Mouse (Mus musculus) intestine, embryonic 16.5 days (tissue): ENCODE data around the gene Gtf3c3. TPM values are rescaled to one million over a fixed set of nuclear protein-coding genes. Genes with fewer than 3 reads are reported as not detected.

Experiments used
- ATAC-seq: fragments of 200-750 bp; cut with Nextera tagmentation; 2 replicates; pipeline ENCODE4 v1.8.0; 2017; ENCODE audit warnings: moderate TSS enrichment, moderate library complexity
- H3K27ac ChIP-seq: fragments of 300-500 bp; sonication (generic); 2 replicates; pipeline ENCODE4 v1.5.1; 2014; ENCODE audit warnings: mild to moderate bottlenecking, low read length
- H3K27me3 ChIP-seq: fragments of 300-500 bp; sonication (generic); replicated peaks from 2 replicates; pipeline ENCODE4 v1.6.1; 2014; ENCODE audit warnings: low read length, control low read depth, mixed read lengths; ENCODE audit not compliant: control insufficient read depth, insufficient read depth
- H3K36me3 ChIP-seq: fragments of 300-500 bp; sonication (generic); 2 replicates; pipeline ENCODE4 v1.6.1; 2014; ENCODE audit warnings: low read length, control low read depth; ENCODE audit not compliant: control insufficient read depth, insufficient read depth
- H3K4me1 ChIP-seq: fragments of 300-500 bp; sonication (generic); 2 replicates; pipeline ENCODE4 v1.6.1; 2014; ENCODE audit warnings: low read length, control low read depth, mixed read lengths; ENCODE audit not compliant: control insufficient read depth, insufficient read depth
- H3K4me2 ChIP-seq: fragments of 300-500 bp; sonication (generic); 2 replicates; pipeline ENCODE4 v1.6.1; 2014; ENCODE audit warnings: low read depth, low read length, control low read depth
- H3K4me3 ChIP-seq: fragments of 300-500 bp; sonication (generic); 2 replicates; pipeline ENCODE4 v1.5.1; 2014; ENCODE audit warnings: mild to moderate bottlenecking, low read length
- H3K9ac ChIP-seq: fragments of 300-500 bp; sonication (generic); 2 replicates; pipeline ENCODE4 v1.6.1; 2014; ENCODE audit warnings: low read depth, low read length
- H3K9me3 ChIP-seq: fragments of 300-500 bp; sonication (generic); 2 replicates; pipeline ENCODE4 v1.6.1; 2016; ENCODE audit warnings: low read length, control low read depth; ENCODE audit not compliant: control insufficient read depth
- WGBS: fragments of 180-500 bp; shearing (Covaris S2); extraction: QIAGEN DNeasy Blood & Tissue Kit; methylation state at CpG from one replicate; pipeline ENCODE4 v1.1.7; 2014; 5-methylcytosine and 5-hydroxymethylcytosine counted together
- polyA plus RNA-seq: library from polyadenylated mRNA; unstranded; fragments of >200 nt; fragmentation: Nextera tagmentation; extraction: Ambion mirVana; gene quantifications from 2 replicates; pipeline ENCODE4 v1.2.1, GENCODE M21; 2015

The Gtf3c3 gene
- polyA plus RNA-seq, 1 experiment from 2014 or later = 17.4 TPM

DNA sequence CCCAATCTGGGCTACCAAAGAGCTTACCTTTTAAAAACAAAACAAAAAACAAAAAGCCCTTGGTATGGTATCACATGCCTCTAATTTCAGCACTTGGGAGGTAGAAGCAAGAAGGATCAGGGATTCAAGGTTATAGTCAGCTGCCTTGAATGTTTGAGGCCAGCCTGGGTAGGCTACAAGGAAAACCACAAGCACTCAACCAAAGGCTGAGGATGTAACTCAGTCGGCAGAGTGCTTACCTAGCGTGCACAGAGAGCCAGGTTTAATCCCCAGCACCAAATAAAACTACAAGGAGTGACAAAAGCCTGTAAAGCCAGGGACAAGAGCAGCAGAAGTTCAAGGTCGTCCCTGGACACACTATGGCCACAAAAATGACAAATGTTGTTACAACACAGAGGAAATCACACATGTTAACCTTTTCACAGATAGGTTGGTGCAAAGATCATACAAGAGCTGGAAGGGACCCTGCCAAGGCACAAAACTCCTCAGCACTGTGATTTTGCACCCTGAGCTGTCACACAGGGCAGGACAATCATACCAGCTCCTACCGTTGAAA is 16.5 kb downstream of the Gtf3c3 start:
- H3K27me3 ChIP-seq = no peaks in the 10 kb centered on the region
- no peak overlapping the region for H3K27ac ChIP-seq
- peaks cover 8% of the 10 kb centered on the region; the same call in 1 of the 2 replicates for H3K36me3 ChIP-seq
- no peak overlapping the region for H3K9ac ChIP-seq
- H3K4me3 ChIP-seq = no peak overlapping the region
- WGBS = 86% methylated on average over 4 of the region's 4 CpGs
- no peak for ATAC-seq
- H3K4me1 ChIP-seq = no peaks in the 10 kb centered on the region
- no peak overlapping the region for H3K4me2 ChIP-seq
- no peaks in the 10 kb centered on the region for H3K9me3 ChIP-seq

- Histone ChIP-seq H3K4me1 (no peaks in the 10 kb centered on the region), H3K9me3 (no peaks in the 10 kb centered on the region), H3K36me3 (peaks cover 8% of the 10 kb centered on the region; the same call in 1 of the 2 replicates), H3K4me2 (no peak overlapping the region), H3K27ac (no peak overlapping the region), H3K27me3 (no peaks in the 10 kb centered on the region), H3K9ac (no peak overlapping the region), H3K4me3 (no peak overlapping the region)
- 95% methylated on average over 3 of the region's 3 CpGs for WGBS
- no peak for ATAC-seq
These were observed 17.1 kb downstream of the Gtf3c3 start for GRCm38 (mm10) chr1:54421670-54422069.

GRCm38 (mm10) chr1:54402736-54403135 is 36.0 kb downstream of the Gtf3c3 start:
- Histone ChIP-seq H3K4me2 (no peak overlapping the region), H3K36me3 (peaks cover 10% of the 10 kb centered on the region), H3K9me3 (no peaks in the 10 kb centered on the region), H3K4me3 (no peak overlapping the region), H3K27ac (no peak overlapping the region), H3K4me1 (no peaks in the 10 kb centered on the region; the same call in 1 of the 2 replicates), H3K9ac (no peak overlapping the region), H3K27me3 (no peaks in the 10 kb centered on the region)
- no peak for ATAC-seq

DNA sequence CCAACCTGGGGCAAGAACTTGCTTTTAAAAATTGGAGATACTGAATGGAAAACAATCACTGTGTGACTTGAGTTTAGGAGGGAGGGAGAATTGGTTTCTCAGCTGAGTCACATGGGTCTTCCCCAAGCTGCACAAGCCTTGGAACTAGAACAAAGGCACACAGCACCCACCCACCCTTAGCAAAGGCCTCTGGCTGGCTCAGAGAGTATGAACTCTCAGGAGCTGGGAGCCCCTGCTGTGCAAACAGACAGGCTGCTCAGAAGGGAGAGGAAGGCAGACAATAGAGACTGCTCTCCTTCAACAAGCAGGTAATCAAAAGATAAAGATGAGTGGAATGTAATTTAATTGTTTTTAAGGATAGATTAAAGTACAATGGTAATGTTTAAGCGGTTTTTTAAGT is 54.5 kb downstream of the Gtf3c3 start:
- Histone ChIP-seq H3K9ac (no peak overlapping the region), H3K9me3 (no peaks in the 10 kb centered on the region), H3K4me1 (no peaks in the 10 kb centered on the region), H3K36me3 (no peaks in the 10 kb centered on the region), H3K4me3 (no peak overlapping the region), H3K27me3 (no peaks in the 10 kb centered on the region), H3K27ac (no peak overlapping the region), H3K4me2 (no peak overlapping the region)
- 30% methylated on average over 1 of the region's 1 CpGs for WGBS
- ATAC-seq = no peak

GRCm38 (mm10) chr1:54380978-54381914 is 57.5 kb downstream of the Gtf3c3 start:
- ATAC-seq = no peak

GRCm38 (mm10) chr1:54377506-54378051 is 61.2 kb downstream of the Gtf3c3 start:
- no peak overlapping the region for H3K27ac ChIP-seq
- H3K4me2 ChIP-seq = no peak overlapping the region
- H3K4me3 ChIP-seq = no peak overlapping the region
- no peaks in the 10 kb centered on the region for H3K27me3 ChIP-seq
- H3K9me3 ChIP-seq = no peaks in the 10 kb centered on the region
- H3K4me1 ChIP-seq = no peaks in the 10 kb centered on the region
- H3K9ac ChIP-seq = no peak overlapping the region
- peak; percentile 50 for ATAC-seq
- no peaks in the 10 kb centered on the region for H3K36me3 ChIP-seq

More at GRCm38 (mm10) chr1:54380978-54381914, 57.5 kb downstream of the Gtf3c3 start:
- Histone ChIP-seq H3K4me3 (no peak overlapping the region), H3K9ac (no peak overlapping the region), H3K36me3 (no peaks in the 10 kb centered on the region), H3K9me3 (no peaks in the 10 kb centered on the region), H3K27ac (no peak overlapping the region), H3K27me3 (no peaks in the 10 kb centered on the region), H3K4me1 (no peaks in the 10 kb centered on the region), H3K4me2 (no peak overlapping the region)
- WGBS = 87% methylated on average over 9 of the region's 9 CpGs

DNA sequence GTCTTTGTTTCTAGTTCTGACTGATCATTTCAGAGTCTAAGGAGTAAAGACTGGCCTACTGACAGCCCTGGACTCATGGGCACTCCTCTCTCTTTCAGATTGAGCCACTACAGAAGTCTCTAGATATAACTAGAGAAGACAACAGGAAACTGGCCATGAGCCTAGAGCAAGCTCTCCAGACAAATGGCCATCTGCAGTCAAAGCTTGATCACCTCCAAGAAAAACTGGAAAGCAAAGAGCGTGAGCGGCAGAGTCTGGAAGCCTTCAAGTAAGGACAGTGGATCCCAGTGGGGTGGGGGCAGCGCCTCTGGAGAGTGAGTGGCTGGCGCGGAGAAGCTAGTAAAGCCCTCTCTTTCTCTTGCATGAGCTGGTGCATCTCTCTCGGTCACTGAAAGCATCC is 82.2 kb downstream of the Gtf3c3 start:
- H3K27ac ChIP-seq = no peak overlapping the region
- H3K27me3 ChIP-seq = no peaks in the 10 kb centered on the region
- WGBS = 75% methylated on average over 6 of the region's 6 CpGs

DNA sequence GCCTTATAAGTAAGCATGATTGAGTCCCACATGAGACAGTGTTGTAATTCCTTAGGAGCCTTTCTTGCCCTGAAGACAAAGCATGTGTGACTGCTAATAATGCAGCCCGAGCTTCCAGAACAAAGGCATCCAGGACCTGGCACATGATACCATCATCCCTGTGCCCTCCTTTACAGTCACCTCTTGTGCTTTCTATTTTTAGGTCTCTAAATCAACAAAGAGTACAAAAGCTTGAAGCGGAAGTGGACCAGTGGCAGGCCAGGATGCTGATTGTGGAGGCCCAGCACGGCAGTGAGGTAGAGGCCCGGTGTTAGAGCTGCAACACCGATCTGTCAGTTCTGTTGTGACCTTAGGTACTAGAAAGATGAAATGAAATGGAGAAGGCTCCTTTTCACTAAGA is 83.3 kb downstream of the Gtf3c3 start:
- Histone ChIP-seq H3K4me1 (no peaks in the 10 kb centered on the region), H3K4me2 (no peak overlapping the region), H3K9ac (no peak overlapping the region), H3K9me3 (no peaks in the 10 kb centered on the region), H3K4me3 (no peak overlapping the region), H3K27me3 (no peaks in the 10 kb centered on the region), H3K36me3 (no peaks in the 10 kb centered on the region), H3K27ac (no peak overlapping the region)
- WGBS = 76% methylated on average over 5 of the region's 5 CpGs
- ATAC-seq = no peak

More for the DNA sequence above, 82.2 kb downstream of the Gtf3c3 start:
- ATAC-seq = no peak
- H3K4me2 ChIP-seq = no peak overlapping the region
- H3K9ac ChIP-seq = no peak overlapping the region
- H3K4me1 ChIP-seq = no peaks in the 10 kb centered on the region
- H3K9me3 ChIP-seq = no peaks in the 10 kb centered on the region
- no peak overlapping the region for H3K4me3 ChIP-seq
- no peaks in the 10 kb centered on the region for H3K36me3 ChIP-seq

GRCm38 (mm10) chr1:54354786-54355185 is 84.0 kb downstream of the Gtf3c3 start:
- H3K36me3 ChIP-seq = no peaks in the 10 kb centered on the region
- WGBS = 85% methylated on average over 4 of the region's 4 CpGs
- no peaks in the 10 kb centered on the region for H3K9me3 ChIP-seq
- ATAC-seq = no peak
- no peaks in the 10 kb centered on the region for H3K4me1 ChIP-seq
- H3K9ac ChIP-seq = no peak overlapping the region
- no peak overlapping the region for H3K27ac ChIP-seq
- no peak overlapping the region for H3K4me2 ChIP-seq
- no peaks in the 10 kb centered on the region for H3K27me3 ChIP-seq
- H3K4me3 ChIP-seq = no peak overlapping the region
